Mouse (Mus musculus): Measurements from ENCODE around the gene Slc35b2. TPM values are rescaled to one million over a fixed set of nuclear protein-coding genes. Genes with fewer than 3 reads are reported as not detected.

The Slc35b2 gene
- 66.6 and 73.4 TPM in 2 replicates for polyA plus RNA-seq (2015; fragmentation: Nextera tagmentation; extraction: Ambion mirVana)

DNA sequence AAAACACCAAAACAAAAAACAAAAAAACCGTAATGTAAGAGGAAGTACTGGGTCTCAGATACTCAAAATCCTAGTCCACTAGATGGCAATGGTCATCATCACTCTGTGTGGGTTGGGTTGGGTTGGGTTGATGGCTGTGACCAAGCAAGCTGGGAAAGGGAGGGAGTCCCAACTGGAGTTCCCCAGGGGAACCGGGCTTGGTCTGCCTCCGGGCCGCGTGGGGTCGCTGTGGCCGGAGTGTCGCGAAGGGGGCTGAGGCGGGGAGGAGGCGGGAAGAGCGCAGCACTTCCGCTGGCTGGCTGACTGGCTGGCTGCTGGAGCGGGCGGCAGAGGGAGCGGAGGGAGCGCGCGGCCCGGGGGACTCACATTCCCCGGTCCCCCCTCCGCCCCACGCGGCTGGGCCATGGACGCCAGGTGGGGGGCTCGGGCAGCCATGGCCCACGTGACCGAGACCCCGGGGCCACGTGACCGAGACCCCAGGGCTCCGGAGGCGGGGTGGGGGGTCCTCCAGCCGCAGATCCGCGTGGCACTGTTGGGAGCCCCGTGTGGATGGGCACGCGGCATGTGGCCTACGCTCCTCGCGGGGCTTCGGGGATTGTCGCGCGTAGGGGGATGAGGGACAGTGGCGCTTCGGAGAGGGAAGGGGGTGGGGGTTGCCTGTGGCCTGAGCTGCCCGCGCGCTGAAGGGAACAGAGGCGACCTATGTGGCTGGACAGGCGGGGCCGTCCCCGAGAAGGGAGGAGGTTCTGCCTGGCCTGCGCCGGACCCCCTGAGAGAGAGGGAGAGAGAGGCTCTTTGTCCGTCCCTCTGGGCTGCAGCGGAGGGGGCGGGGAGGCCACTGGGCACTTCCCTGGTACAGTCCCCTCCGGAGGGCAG, at the start of gene Slc35b2:
Slc35b2 (plus strand) TSS at position 220 of the 876 bp plus-strand sequence.

DNA sequence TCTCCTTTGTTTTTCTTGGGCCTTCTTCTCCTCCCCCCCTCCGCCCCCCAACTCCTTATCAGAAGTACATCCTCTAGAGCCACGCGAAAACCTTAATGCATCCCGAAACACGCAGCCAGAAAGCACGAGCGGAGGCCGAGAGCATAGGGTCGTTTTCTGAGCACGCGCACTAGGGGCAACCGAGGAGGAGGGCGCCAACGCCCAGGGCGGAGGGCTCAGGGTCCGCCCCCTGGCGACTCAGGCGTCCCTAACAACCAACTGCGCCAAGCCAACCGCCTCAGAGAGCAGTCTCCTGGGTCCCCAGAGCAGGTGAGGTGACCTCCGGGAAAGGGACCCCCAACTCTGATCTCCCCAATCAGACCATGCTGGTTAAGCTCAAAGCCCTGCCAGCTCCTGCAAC, 40.4 kb upstream of the Slc35b2 start, which contains the start of gene Tcte1:
Tcte1 (plus strand) TSS at position 172 of the 400 bp plus-strand sequence.

DNA sequence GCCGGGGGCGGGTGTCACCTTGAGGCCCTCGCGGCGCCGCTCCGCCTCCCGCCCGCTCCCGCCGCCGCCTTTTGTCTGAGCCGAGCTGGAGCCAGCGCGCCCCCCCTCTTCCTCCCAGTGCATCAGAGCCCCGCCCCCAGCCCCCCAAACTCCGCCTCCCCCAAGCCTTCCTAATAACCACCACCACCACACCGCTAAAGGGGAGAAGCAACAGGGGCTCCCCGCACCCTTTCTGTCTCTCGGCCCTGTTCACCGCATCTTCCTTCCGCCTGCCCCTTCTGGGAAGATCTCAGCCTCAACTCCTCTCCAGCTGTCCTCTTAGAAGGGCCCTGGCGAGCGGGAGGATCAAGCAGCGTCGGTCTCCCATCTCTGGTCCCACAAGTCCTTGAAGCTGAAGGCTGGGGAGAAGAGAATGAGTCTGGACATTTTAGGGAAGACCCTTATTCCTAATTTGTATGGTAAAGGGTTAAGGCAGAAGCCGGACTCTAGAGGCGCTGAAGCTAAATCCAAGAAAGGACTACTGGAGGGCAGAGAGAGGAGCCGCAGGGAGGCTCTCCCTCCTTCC, 14.0 kb upstream of the Slc35b2 start, which contains the start of gene Tmem151b:
Tmem151b (minus strand) TSS at position 61 of the 565 bp plus-strand sequence.

DNA sequence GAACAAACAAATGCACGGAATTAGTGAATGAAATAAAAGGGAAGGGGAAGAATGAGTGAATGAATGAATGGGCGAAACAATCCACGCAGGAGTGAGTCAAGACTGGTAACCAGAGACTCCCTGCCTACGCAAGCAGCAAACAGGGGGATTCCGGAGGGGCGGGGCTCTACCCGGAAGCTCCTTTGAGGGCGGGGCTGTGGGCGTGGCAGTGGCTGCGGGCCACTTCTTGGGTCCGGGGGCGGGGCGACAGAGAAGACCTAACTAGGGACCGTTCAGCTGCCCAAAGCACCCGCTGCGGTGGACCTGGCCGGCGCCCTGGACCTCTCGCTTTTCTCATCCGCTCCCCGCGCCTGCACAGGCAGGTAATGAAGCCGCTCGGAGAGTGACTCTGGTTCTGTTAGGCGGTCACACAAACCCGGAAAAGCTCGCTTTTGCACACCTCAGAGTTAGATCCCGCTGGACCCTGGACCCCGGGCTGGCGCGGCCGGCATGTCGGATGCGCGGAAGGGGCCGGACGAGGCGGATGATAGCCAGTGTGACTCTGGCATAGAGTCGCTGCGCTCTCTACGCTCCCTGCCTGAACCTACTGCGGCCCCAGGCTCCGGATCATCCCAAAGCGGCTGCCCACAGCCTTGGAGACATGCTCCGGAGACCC, 8.1 kb upstream of the Slc35b2 start, which contains the start of gene Nfkbie:
Nfkbie (plus strand) TSS at position 252 of the 655 bp plus-strand sequence.

DNA sequence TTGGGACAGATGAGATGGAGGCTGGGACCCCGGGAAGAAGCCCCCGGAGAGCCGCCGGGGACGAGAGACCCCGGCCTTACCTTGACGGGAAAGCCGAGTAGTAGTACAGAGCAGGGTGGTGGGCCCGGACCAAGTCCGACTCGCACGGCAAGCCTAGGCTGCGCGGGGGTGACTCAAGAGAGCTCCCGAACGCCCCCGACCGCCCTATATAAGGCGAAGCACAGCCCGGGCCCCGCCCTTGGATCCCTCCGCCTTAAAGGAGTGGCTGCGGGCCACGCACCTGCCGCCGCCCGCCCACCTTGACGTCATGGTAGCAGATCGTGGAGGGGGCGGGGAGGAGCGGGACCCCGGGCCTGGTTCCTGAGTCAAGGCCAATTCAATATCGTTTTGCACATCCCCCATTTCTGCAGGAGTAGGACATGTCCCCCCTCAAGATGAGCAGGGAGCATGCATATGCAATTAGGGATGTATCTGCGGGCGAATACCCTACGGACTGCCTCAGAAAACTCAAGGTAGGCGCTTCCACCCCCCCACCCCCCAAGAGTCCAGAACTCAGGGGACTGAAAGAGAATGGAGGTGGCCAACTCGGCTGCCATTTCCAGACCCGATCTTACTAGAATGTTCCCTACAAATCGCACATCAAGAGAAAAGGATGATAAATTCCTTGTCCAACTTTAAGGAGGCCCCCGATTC, 9.6 kb downstream of the Slc35b2 start, which contains the start of gene Hsp90ab1:
Hsp90ab1 (minus strand) TSS at position 185 of the 693 bp plus-strand sequence.

DNA sequence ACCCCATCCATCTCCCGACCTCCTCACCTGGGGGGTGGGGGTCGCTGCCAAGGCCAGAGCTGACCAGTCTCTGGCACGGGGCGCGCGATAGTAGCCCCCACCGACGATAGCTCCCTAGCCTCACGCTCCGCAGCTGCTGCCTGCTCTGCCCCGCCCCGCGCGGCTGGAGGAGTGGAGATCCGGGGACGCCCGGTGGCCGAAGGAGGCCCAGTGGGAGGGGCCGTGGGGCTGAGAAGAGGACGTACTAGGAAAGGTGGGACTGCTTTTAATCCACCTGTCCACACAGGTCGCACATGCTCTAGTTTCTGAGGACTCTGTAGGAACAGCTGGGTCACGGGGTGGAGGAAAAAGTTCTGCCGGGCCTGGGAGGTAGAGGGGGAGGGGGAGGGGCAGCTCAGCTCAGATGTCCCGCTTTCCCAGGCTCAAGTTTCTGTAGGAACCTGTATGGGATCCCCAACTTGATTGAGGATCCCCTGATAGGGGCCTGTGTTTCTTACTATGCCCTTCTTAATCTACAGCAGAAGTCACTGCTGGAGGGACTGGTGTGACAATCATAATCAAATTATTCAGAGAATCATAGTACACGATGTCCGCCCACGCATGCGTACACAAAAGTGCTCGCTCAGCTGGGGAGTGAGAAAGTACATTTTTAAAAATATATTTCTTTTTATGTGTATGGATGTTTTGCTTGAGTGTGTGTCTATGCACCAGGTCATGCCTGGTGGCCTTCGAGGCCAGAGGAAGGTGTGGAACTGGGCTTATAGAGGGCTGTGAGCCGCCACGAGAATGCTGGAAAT, 36.0 kb downstream of the Slc35b2 start, which contains the start of gene Slc29a1:
Slc29a1 (minus strand) TSS at position 161 of the 797 bp plus-strand sequence.

DNA sequence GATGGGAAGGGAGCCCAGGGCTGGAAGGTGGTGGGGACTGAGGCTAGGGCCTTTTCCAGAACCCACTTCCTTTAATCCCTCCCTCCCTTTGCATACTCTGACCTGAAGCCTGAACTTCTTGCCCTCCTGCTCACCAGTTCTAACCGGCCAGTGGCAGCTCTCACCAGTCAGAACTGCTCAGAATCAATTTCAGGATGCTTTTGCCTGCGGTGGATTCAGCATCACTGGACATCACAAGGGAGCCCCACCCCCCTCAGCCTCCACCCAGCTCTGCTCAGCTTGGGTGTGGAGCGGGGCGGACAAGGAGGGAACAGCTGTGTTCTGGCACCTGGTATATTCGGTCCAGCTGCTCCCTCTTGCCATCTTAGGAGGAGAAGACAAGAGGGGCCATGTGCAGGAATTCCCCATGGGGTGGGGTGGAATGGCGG, 38.2 kb downstream of the Slc35b2 start, which contains the start of gene Mymx:
Mymx (minus strand) TSS at position 226 of the 428 bp plus-strand sequence.

Other genes with a start within 250 kb of the Slc35b2 start
- 30.5 and 31.3 TPM in 2 replicates for gene Cdc5l, start 130.1 kb upstream of the Slc35b2 start, polyA plus RNA-seq (2015; fragmentation: Nextera tagmentation; extraction: Ambion mirVana)
- gene Spats1, start 88.5 kb upstream of the Slc35b2 start, polyA plus RNA-seq (2015; fragmentation: Nextera tagmentation; extraction: Ambion mirVana): 0.27 TPM in 1 of 2 replicates, not detected in the other
- gene Aars2, start 57.0 kb upstream of the Slc35b2 start, polyA plus RNA-seq (2015; fragmentation: Nextera tagmentation; extraction: Ambion mirVana): 7.2 and 7.8 TPM in 2 replicates
- not detected in 2 replicates for gene Tcte1, start 40.4 kb upstream of the Slc35b2 start, polyA plus RNA-seq (2015; fragmentation: Nextera tagmentation; extraction: Ambion mirVana)
- gene Tmem151b, start 14.2 kb upstream of the Slc35b2 start, polyA plus RNA-seq (2015; fragmentation: Nextera tagmentation; extraction: Ambion mirVana): 0.05 and 0.06 TPM in 2 replicates
- gene Nfkbie, start 8.2 kb upstream of the Slc35b2 start, polyA plus RNA-seq (2015; fragmentation: Nextera tagmentation; extraction: Ambion mirVana): 2.5 and 2.8 TPM in 2 replicates
- gene Hsp90ab1, start 9.4 kb downstream of the Slc35b2 start, polyA plus RNA-seq (2015; fragmentation: Nextera tagmentation; extraction: Ambion mirVana): 712 and 744 TPM in 2 replicates
- gene Slc29a1, start 35.7 kb downstream of the Slc35b2 start, polyA plus RNA-seq (2015; fragmentation: Nextera tagmentation; extraction: Ambion mirVana): 133 and 148 TPM in 2 replicates
- 75.3 and 79.2 TPM in 2 replicates for gene Mymx, start 38.2 kb downstream of the Slc35b2 start, polyA plus RNA-seq (2015; fragmentation: Nextera tagmentation; extraction: Ambion mirVana)
- gene Capn11, start 95.5 kb downstream of the Slc35b2 start, polyA plus RNA-seq (2015; fragmentation: Nextera tagmentation; extraction: Ambion mirVana): 0.06 TPM in 1 of 2 replicates, not detected in the other
- gene Mrpl14, start 122.4 kb downstream of the Slc35b2 start, polyA plus RNA-seq (2015; fragmentation: Nextera tagmentation; extraction: Ambion mirVana): 128 and 135 TPM in 2 replicates
- 19.8 and 21.0 TPM in 2 replicates for gene Tmem63b, start 123.0 kb downstream of the Slc35b2 start, polyA plus RNA-seq (2015; fragmentation: Nextera tagmentation; extraction: Ambion mirVana)
- not detected in 2 replicates for gene 1600014C23Rik, start 170.0 kb downstream of the Slc35b2 start, polyA plus RNA-seq (2015; fragmentation: Nextera tagmentation; extraction: Ambion mirVana)